Mouse (Mus musculus): Measurements from ENCODE around the gene Tnrc18. TPM values are rescaled to one million over a fixed set of nuclear protein-coding genes. Genes with fewer than 3 reads are reported as not detected.

Gene Tnrc18
- total RNA-seq, 1 experiment from 2014 or later: 17.5 TPM

DNA sequence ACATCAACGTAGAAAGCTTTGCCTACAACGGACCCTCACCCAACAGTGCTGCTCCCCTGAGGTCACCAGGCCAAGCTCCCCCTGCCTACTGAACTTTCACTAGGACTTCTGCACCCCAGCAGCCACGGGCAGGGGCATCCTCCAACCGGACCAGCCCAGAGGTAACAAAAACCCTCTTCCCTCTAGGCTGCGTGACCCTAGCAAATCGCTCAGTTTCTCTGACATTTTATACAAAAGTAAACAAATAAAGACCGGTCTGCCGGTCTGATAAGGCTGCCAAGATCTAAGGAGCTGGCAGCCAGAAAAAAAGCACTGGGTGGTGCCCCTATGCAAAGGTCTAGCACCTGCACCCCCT lies 4.9 kb downstream of the Tnrc18 start:
- ATAC-seq (replicated peaks; ENCODE audit: low read depth, poor library complexity, severe bottlenecking): no peak

DNA sequence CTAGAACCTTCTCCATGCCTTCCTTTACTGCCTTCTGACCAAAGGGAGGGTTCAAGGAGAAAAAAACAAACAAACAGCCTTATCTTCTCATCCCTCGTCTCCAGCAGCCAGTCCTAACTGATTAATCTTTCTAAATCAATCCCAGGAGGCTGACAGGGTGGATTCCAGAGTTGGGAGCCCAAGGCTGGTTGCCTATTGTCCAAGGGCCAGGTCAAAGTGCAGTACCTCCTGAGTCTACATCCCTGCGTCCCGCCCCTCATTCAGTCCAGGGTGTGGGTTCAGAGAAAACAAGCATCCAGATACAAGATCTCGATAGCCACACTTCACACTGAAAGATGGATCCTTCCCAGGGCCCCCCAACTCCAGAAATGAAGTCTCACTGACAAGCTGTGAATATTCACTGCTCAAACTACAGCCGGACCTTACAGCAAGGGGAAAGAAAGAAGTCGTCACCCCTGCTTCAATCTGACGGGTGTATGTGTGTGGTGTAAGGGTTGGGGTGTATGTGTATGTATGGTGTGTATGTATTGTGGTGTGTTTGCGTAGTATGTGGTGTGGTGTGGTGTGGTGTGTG lies 5.5 kb downstream of the Tnrc18 start:
- ATAC-seq (replicated peaks; ENCODE audit: low read depth, poor library complexity, severe bottlenecking): no peak

DNA sequence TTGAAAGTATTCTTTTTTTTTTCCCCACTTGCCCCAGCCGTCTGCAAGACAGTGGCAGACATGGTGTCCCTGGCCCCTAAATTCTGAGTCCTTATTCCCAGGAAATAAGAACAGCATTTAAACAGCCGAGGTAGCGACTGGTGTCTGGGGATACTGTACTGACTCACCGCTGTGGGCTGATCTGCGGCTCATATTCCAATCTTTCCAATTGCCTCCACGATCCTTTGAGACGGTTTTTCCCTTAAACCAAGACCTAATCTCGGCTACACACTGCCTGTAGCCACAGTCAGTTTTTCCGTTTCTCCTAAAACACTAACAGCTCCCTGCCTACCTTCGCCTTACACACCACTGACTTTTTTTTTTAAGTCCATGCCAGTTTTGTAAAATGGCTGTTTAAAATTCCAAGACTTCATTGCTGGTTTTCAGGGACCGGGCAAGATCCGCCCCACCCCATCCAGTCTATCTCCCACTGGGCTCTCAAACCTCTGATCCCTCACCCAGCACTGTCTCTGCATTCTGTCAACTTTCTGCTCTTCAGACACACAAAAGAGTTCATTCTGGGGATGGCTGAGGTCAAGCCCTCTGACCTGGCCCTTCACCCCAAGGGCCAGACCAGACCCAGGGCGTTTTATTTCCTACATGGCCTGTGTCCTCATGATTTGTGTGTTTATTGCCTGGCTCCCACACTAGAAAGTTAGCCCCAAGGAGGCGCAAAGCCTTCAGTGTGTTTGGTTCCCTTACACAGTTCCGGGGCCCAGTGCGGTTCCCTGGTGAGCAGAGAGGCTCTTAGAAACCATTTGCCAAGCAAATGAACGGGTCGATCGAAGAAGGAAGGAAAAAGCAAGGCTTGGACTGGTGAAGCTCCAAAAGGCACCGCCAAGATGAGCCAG lies 6.5 kb downstream of the Tnrc18 start:
- no peak for ATAC-seq (replicated peaks; ENCODE audit: low read depth, poor library complexity, severe bottlenecking)

DNA sequence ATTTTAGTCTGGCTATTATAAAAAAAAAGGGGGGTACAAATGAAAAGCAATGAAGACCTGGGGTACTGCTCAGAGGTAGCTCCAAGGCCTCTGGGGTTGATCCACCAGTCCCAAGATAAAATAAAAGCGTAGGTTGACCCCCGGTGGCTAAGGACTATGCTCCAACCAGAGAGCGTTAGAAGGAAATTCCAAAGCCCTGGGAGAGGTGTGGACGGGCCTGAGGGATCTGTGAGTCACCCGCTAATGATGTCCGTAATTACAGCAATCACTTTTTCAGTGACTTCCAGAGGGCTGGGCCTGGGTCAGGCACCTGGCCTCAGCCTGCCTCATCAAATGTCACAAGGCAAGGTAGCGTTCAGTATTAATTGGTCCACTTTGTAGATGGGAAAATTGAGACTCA lies 9.8 kb downstream of the Tnrc18 start:
- ATAC-seq (replicated peaks; ENCODE audit: low read depth, poor library complexity, severe bottlenecking): no peak

DNA sequence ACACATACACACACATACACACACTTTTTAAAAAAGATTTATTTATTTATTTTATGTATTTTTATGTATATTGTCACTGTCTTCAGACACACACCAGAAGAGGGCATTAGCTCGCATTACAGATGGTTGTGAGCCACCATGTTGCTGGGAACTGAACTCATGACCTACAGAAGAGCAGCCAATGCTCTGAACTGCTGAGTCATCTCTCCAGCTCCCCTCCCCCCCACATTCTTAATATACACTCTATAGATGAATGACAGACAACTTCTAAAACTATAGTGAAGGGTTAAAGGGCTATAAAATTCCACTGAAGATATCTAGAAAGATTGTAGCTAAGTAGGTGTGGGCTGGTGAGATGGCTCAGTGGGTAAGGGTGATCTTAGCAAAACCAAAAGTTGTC lies 13.7 kb downstream of the Tnrc18 start:
- no peak for ATAC-seq (replicated peaks; ENCODE audit: low read depth, poor library complexity, severe bottlenecking)

DNA sequence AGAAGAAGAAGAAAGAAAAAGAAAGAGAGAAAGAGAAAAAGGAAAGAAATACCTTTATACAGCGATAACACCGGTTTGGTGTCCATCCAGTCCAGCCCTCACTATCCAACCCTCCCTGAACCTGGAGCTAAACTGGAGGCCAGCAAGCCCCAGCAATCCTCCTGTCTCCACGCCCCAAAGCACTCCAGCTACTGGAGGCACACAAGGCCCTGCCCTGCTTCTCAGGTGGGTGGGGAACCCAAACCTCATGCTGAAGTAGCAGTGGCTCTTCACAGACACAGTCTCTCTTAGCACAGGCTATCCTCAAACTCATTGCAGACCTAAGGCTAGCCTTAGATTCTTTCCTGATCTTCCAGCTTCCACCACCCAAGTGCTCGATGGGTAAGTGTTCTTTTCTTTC lies 14.6 kb downstream of the Tnrc18 start:
- ATAC-seq (replicated peaks; ENCODE audit: low read depth, poor library complexity, severe bottlenecking): no peak

DNA sequence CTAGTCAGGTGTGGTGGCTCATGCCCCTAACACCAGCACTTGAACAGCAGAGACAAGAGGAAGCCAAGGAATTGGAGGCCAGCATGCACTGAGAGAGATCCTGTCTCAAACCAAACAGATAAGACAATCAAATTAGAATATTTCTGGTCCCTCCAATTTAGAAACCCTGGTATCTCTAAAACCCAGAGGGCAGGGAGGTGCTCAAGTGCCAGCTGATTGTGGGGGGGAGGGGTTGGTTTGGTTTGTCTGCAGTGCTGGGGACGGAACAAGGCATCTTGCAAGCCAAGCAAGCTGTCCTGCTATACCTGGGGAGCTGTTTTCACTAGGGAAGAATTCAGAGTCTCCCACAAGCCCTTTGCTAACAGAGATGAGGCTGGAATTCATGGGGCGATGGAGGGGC lies 15.5 kb downstream of the Tnrc18 start:
- peak; percentile 64 for ATAC-seq (replicated peaks; ENCODE audit: low read depth, poor library complexity, severe bottlenecking)

DNA sequence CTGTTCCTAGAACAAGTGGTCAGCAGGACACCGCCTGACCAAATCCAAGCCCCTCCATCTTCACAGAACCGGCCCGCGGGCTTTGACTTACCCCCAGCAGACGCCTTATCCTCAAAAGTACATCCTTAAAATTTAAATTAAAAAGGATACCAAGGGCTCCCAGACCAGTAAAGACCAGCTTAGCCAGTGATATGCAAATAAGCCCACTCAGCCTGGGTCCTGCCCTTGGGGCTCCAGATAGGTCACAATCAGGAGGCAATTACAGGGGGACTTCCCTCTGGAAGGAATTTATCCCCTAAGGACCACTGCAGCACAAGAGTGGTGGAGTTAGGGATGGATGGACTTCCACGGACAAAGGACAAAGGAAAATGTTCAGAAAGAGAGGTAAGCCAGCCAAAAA lies 16.8 kb downstream of the Tnrc18 start:
- no peak for ATAC-seq (replicated peaks; ENCODE audit: low read depth, poor library complexity, severe bottlenecking)

DNA sequence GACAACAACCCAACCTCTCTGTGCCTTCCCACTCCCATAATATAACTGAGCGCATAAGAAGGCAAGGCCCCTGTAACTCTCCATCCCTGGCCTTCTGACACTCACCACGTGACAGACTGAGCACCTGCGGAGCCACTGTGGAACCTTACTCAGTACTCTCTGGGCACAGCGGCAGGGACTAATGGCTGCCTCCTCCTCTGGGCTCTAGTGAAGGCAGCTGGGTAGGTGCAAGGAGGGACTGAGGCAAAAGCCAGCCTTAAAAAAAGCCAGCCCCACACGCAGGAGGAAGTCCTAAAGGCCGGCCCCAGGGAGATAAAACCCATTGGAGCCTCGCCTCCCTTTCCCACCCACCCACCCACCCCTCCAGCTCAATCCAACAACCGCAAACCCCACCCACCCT lies 17.3 kb downstream of the Tnrc18 start:
- ATAC-seq (replicated peaks; ENCODE audit: low read depth, poor library complexity, severe bottlenecking): no peak; the same call in 1 of the 2 replicates

DNA sequence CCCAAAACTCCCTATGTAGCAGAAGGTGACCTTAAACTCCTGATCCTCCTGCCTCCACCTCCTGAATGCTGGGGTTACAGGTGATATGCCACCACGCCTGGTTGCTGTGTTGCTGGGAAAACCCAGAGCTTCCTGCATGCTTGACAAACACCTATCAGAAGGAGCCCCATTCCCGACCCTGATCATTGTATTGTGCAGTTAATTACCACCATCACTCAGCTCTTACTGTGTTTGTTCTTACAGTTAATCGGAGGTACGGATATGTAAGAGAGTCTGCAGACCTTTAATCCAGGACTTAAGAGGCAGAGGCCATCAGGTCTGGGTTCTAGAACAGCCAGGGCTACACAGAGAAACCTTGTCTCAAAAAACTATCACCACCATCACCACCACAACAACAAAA lies 18.2 kb downstream of the Tnrc18 start:
- no peak for ATAC-seq (replicated peaks; ENCODE audit: low read depth, poor library complexity, severe bottlenecking)

DNA sequence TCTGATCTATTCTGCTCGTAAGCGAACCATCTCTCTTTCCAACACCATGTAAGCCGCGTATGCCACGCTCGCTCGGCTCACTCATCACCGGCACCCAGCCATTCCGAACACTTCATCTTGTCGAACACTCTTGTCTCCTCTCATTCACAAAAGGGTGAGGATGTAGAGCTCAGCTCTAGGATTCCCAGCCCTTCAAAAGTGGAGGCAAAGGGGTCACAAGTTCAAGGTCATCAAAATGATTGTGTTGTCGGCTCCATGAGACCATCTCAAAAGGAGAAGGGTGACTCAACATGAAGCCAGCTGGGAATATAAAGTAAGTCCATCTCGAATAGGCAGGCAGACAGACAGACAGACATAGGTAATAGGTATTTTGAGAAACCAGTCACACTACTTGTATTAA lies 19.3 kb downstream of the Tnrc18 start:
- no peak for ATAC-seq (replicated peaks; ENCODE audit: low read depth, poor library complexity, severe bottlenecking)

DNA sequence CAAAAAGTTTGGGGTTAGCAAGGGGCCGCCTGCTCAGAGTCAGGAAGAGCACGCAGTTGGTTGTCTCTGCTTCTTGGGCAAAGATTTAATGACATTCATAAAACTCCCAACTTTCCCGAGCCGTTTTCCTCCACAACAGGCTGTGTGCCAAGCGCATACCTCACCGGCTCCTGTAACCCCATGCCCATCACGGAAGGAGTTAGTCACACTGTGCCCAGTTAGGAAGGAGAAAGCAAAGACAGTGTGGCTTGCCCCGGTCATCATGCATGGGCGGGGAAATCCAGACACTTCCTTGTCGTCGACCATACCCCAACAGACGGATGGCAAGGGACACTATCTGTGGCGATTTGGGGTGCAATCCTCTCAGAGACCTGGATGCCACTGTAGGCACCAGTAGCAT lies 19.8 kb downstream of the Tnrc18 start:
- no peak for ATAC-seq (replicated peaks; ENCODE audit: low read depth, poor library complexity, severe bottlenecking)

DNA sequence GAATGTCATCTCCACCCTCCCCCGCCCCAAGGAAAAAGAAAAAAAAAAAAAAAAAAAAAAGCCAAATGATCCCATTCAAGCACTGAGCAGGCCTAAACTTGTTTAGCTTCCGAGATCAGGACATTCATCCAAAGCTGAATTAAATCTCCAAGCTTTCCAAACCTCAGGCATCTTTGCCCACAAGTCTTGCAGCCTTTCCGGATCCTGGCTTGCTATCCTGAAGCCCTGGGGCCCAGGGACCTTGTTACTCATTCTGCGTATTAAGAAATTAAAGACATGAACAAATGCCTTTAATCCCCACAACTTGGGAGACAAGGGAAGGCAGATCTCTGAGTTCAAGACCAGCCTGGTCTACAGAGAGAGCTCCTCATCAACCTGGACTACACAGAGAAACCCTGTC lies 20.5 kb downstream of the Tnrc18 start:
- no peak for ATAC-seq (replicated peaks; ENCODE audit: low read depth, poor library complexity, severe bottlenecking)

DNA sequence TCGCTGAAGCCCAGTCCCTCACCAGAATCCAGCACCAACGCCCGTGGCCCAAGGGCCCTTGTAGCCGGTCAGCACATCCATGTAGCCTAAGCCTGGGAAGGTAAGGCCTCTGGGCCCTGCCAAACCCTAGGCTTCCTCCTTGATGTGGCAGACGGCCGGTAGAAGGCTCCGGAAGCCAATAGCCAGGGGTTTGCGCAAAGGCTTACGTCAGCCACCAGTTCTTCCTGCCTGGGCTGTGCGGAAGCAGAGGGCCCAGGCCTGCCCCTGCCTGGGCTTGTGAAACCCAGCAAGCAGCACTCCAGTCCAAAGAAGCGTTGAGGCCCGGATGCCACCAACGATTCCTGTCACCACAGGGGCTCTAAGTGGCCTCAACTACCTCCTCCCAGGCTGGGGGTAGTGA lies 22.9 kb downstream of the Tnrc18 start:
- ATAC-seq (replicated peaks; ENCODE audit: low read depth, poor library complexity, severe bottlenecking): peak; percentile 91

DNA sequence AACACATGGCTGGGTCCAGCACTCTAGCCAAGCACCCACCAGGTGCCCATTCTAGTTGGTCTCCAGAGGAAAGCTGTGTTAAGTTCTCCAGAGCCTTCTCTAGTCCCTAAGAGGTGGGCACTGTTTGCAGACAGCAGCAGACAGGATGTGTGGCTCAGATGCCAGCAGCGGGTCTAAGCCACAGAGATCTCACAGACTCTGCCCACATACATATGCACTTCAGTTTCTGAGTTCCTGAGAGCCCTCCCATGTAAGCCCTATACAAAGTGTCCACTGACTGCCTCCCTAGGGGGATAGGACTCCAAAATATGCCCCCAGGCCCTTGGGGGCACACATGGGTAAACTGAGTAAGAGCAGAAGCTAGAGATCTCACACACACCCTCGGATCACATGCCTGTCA lies 23.3 kb downstream of the Tnrc18 start:
- ATAC-seq (replicated peaks; ENCODE audit: low read depth, poor library complexity, severe bottlenecking): peak; percentile 74

DNA sequence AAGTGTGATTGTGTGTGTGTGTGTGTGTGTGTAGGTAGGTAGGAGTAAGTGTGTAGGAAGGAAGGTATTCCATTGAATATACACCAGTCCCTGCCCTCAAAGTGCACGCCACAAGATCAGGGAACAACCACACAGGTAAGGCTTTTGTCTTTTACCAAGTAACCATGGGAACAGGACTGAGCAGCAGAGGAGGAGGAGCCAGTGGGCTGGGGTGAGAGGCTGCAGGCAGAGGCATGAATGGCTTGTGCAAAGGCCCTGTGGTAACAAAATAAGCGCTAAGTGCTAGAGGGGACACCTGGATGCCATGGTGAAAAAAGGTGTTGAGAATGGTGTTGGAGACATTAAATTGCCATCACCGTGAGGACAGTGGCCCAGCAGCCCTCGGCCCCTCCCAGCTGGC lies 24.9 kb downstream of the Tnrc18 start:
- no peak for ATAC-seq (replicated peaks; ENCODE audit: low read depth, poor library complexity, severe bottlenecking)

DNA sequence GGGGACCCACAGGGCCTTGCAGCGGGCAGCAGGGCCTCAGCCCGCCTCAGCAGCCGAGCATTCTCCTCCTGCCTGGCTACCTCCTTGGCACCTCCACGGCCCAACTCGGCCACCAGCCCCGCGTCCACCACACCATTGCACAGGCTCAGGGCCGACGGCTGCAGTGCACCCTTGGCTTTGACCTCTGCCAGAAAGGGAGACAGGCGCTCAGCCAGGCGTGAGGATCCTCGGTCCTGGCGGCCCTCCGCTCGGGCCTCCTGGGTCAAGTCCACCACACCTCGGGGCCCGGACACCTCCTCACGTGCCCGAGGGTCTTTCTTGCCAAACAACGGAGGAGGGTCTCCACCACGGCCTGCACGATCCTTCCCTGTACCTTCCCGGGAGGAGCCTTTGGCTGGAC lies 29.2 kb downstream of the Tnrc18 start:
- ATAC-seq (replicated peaks; ENCODE audit: low read depth, poor library complexity, severe bottlenecking): no peak

DNA sequence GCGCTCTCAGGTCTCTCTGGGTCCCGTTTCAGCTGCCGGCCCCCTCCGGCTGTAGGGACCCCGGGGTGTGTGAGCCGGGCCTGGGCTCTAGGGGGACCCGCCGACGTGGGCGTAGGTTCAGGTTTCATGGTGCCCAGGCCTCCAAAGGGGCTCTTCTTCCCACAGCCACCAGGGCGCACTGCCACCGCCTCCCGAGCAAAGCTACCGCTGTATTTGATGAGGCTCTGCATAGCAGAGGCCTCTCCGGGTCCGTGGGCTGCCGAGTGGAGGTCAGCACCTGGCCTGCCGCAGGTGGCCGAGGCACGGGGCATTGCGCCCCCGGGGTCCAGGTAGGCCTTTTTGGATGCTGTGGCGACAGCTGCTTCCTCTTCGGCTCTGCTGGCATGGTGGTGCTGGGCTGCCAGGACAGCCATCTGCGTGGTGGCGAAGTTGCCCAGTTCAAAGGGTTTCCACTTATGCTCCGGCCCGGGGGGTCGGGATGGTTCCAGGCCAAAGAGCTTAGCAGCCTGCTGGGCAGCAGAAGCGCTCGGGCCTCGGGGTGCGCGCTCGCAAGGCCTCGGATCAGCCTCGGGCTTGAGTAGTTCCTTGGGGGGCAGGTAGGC lies 30.1 kb downstream of the Tnrc18 start:
- ATAC-seq (replicated peaks; ENCODE audit: low read depth, poor library complexity, severe bottlenecking): peak; percentile 26; the same call in 1 of the 2 replicates

DNA sequence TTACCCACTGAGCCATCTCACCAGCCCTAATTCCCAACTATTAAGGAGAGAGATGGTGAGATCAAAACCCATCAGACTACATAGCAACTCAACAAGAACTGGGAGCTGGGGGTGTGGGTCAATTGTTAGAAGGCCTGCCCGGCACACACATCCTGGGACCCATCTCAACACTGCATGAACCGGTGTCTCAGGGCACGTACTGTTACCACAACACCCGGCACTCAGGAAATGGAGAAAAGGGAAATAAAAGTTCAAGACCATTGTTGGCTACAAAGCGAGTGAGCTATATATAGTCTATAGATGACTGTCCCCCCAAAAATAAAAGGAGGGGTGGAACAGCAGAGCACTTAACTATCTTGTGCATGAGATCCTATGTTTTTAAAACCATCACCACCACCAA lies 30.8 kb downstream of the Tnrc18 start:
- ATAC-seq (replicated peaks; ENCODE audit: low read depth, poor library complexity, severe bottlenecking): peak; percentile 67

DNA sequence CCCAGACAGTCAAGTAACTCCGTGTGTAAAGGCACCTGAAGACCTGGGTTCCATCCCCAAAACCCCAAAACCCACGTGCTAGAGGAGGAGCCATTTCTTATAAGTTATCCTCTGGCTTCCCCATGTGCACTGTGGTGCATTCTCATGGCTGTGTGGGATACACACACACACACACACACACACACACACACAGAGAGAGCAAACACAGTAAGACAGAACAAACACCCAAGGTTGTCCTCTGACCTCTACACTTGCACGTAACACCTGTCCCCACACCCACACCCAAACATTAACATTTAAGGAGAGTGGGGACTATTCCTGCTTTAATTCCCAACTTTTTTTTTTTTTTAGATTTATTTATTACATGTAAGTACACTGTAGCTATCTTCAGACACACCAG lies 31.2 kb downstream of the Tnrc18 start:
- no peak for ATAC-seq (replicated peaks; ENCODE audit: low read depth, poor library complexity, severe bottlenecking)

DNA sequence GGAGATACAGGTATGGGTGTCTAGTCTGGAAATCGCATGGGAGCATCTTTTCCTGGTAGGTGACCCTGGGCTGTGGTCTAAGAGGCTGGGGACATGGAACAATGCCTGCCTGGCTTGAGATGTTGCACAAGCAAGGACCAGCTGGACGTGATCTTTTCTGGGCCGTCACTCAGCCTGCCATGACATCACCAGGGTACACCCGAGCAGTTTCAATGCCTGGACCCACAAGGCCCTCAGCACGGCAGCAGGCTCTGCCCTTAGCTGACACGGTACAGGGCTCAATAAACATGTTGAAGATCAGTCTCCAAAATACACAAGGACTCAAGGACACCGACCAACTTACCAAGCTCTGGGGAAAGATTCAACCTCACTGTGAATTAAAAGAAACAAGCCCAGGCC lies 34.3 kb downstream of the Tnrc18 start:
- no peak for ATAC-seq (replicated peaks; ENCODE audit: low read depth, poor library complexity, severe bottlenecking)

Data from common myeloid progenitor, adult 5-6 weeks (primary cell).